Mouse (Mus musculus): ENCODE measurements around the gene Gsc2. TPM values are rescaled to one million over a fixed set of nuclear protein-coding genes. Genes with fewer than 3 reads are reported as not detected.

Gene Gsc2
- polyA plus RNA-seq, 1 experiment from 2014 or later: not detected

DNA sequence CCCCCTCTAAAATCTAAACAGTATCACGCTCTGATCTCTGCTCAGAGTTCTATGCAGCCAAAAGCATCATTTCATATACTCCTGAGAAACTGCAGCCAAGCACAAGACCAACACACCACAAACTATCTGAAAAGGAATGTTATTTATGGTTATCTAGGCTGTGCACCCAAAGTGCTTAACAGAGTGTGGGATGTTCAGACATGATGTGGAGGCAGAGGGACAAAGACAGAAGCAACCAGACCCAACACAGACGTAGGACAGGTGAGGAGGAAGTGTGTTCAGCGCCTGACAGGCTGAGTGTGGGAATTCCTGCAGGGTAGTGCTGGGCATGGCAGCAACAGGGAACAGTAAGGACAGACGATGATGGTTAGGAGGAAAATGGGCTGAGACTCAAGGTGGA is 35.3 kb downstream of the Gsc2 start:
- H3K27ac ChIP-seq (ENCODE audit: low read length): no peak overlapping the region
- H3K4me2 ChIP-seq (ENCODE audit: low read depth, low read length): no peak overlapping the region
- no peak for ATAC-seq (replicated peaks; ENCODE audit: extremely low read depth, insufficient read depth, low FRiP score)
- no peak overlapping the region for H3K4me3 ChIP-seq (ENCODE audit: low read length)
- H3K27me3 ChIP-seq (ENCODE audit: control insufficient read depth, insufficient read depth, low read length): no peaks in the 10 kb centered on the region
- H3K4me1 ChIP-seq (ENCODE audit: control insufficient read depth, insufficient read depth, low read length): peaks cover 10% of the 10 kb centered on the region
- H3K9ac ChIP-seq (ENCODE audit: low read length): no peak overlapping the region
- whole genome bisulfite sequencing: 82% methylated on average over 4 of the region's 4 CpGs
- H3K36me3 ChIP-seq (ENCODE audit: control insufficient read depth, insufficient read depth): no peaks in the 10 kb centered on the region
- H3K9me3 ChIP-seq (replicated peaks; ENCODE audit: control insufficient read depth, low read length): no peaks in the 10 kb centered on the region

DNA sequence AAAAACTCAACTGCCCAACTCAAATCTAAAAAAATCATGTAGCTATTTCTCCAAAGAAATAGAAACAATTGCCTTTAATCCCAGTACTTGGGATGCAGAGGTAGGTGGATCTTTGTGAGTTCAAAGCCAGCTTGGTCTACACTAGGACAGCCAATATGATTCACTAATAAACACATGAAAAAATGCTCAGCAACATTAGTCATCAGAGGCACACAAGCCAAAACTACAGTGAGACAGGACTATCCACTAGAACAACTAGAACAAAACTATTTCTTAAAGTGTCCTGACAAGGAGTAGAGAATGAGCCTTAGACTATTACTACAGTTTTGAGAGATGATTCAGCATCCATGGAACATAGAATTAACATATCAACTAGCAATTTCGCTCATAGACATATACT is 38.8 kb downstream of the Gsc2 start:
- WGBS: 100% methylated on average over 1 of the region's 1 CpGs
- Histone ChIP-seq H3K9me3 (replicated peaks; ENCODE audit: control insufficient read depth, low read length) (no peaks in the 10 kb centered on the region), H3K4me2 (ENCODE audit: low read depth, low read length) (no peak overlapping the region), H3K27me3 (ENCODE audit: control insufficient read depth, insufficient read depth, low read length) (no peaks in the 10 kb centered on the region), H3K36me3 (ENCODE audit: control insufficient read depth, insufficient read depth) (no peaks in the 10 kb centered on the region), H3K9ac (ENCODE audit: low read length) (no peak overlapping the region), H3K4me3 (ENCODE audit: low read length) (no peak overlapping the region), H3K27ac (ENCODE audit: low read length) (no peak overlapping the region), H3K4me1 (ENCODE audit: control insufficient read depth, insufficient read depth, low read length) (peaks cover 18% of the 10 kb centered on the region)
- ATAC-seq (replicated peaks; ENCODE audit: extremely low read depth, insufficient read depth, low FRiP score): no peak

DNA sequence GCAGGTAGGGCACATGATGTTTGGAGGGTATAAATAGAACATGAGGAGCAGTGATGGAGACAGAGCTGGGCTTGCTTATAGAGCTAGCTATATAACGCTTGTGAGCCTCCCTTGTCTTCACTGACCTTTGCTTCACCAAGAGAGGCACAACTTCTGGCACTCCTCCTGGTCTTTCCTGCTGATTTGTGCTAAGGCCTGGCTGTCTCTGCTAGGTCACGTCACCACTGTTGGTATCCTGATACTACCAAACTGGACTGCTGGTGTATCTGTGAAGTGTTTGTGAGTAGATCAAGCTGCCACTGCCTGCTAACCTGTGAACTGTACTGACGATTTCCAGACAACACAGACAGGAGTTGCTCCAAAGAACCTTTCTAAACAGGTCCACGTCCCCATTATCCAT is 39.7 kb downstream of the Gsc2 start:
- no peaks in the 10 kb centered on the region for H3K27me3 ChIP-seq (ENCODE audit: control insufficient read depth, insufficient read depth, low read length)
- ATAC-seq (replicated peaks; ENCODE audit: extremely low read depth, insufficient read depth, low FRiP score): peak; percentile 76

DNA sequence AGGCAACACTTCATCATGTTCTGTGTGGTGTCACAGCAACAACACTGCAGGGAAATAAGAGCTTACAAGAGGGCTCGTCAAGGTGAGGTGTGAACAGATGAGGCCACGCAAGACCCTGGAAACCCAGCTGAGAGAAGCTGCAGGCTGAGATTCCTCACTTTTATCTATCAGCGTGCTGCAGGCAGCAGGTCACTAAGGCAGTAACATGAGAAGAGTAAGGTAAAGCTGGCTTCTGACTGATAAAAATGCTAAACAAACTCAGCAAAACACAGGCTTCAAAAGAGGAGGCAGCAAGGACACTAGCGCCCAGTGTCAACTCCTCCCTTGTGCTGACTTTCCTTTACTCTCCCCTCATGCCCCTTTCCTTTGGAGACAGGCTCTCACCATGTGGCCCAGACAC is 41.9 kb downstream of the Gsc2 start:
- no peak for ATAC-seq (replicated peaks; ENCODE audit: extremely low read depth, insufficient read depth, low FRiP score)
- WGBS: 32% methylated on average over 4 of the region's 4 CpGs
- Histone ChIP-seq H3K27me3 (ENCODE audit: control insufficient read depth, insufficient read depth, low read length) (no peaks in the 10 kb centered on the region), H3K4me3 (ENCODE audit: low read length) (no peak overlapping the region), H3K9me3 (replicated peaks; ENCODE audit: control insufficient read depth, low read length) (no peaks in the 10 kb centered on the region), H3K9ac (ENCODE audit: low read length) (no peak overlapping the region), H3K4me2 (ENCODE audit: low read depth, low read length) (no peak overlapping the region), H3K4me1 (ENCODE audit: control insufficient read depth, insufficient read depth, low read length) (peaks cover 18% of the 10 kb centered on the region), H3K27ac (ENCODE audit: low read length) (no peak overlapping the region; the same call in 1 of the 2 replicates), H3K36me3 (ENCODE audit: control insufficient read depth, insufficient read depth) (0 out of 2 replicates have a peak, but pooled peaks cover 3% of the 10 kb centered on the region)

More for the DNA sequence above, 39.7 kb downstream of the Gsc2 start:
- Histone ChIP-seq H3K4me2 (ENCODE audit: low read depth, low read length) (no peak overlapping the region), H3K4me3 (ENCODE audit: low read length) (no peak overlapping the region), H3K9ac (ENCODE audit: low read length) (no peak overlapping the region), H3K27ac (ENCODE audit: low read length) (peak overlapping the region; percentile 70), H3K4me1 (ENCODE audit: control insufficient read depth, insufficient read depth, low read length) (peaks cover 18% of the 10 kb centered on the region), H3K36me3 (ENCODE audit: control insufficient read depth, insufficient read depth) (0 out of 2 replicates have a peak, but pooled peaks cover 3% of the 10 kb centered on the region), H3K9me3 (replicated peaks; ENCODE audit: control insufficient read depth, low read length) (no peaks in the 10 kb centered on the region)
- WGBS: 32% methylated on average over 4 of the region's 4 CpGs

DNA sequence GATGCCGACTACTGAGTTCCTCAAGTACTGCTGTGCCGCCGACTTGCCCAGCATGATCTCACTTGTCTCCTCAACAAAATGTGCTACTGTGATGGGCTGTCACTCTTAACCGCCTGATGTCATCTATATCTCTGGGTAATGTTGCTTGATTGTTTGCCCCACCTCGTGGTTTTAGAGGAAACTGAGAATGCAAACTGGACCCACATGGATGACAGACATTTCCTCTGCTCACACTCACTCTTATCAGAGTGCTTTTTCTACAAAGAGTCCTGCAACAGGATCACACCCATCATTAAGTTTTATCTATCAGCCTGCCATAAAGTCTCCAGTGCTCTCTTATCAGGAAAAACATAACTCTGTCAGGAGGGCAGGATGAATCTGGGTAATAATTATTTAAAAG is 43.6 kb downstream of the Gsc2 start:
- Histone ChIP-seq H3K27me3 (ENCODE audit: control insufficient read depth, insufficient read depth, low read length) (no peaks in the 10 kb centered on the region), H3K4me3 (ENCODE audit: low read length) (no peak overlapping the region), H3K4me2 (ENCODE audit: low read depth, low read length) (no peak overlapping the region), H3K36me3 (ENCODE audit: control insufficient read depth, insufficient read depth) (0 out of 2 replicates have a peak, but pooled peaks cover 3% of the 10 kb centered on the region), H3K9ac (ENCODE audit: low read length) (no peak overlapping the region), H3K9me3 (replicated peaks; ENCODE audit: control insufficient read depth, low read length) (no peaks in the 10 kb centered on the region), H3K27ac (ENCODE audit: low read length) (no peak overlapping the region), H3K4me1 (ENCODE audit: control insufficient read depth, insufficient read depth, low read length) (peaks cover 18% of the 10 kb centered on the region)
- 44% methylated on average over 5 of the region's 5 CpGs for WGBS
- ATAC-seq (replicated peaks; ENCODE audit: extremely low read depth, insufficient read depth, low FRiP score): no peak

DNA sequence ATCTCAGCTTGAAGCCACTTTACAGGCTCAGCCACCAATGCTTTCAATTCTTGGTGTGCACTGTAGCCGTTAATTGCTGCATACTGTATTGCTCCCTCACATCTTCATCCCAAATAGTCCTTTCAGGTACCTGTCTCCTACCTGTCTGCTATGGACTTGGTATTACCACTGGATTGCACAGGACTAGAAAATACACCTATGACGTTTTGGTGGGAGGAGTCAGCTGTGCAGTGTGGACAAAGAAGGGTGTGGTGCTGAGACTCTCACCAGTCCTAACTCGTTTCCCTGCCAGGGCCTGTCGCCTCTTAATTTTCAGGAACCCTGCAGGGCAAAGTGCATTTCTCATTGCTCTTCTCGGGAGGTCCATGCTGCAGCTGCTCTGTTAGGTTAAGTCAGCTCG is 49.1 kb downstream of the Gsc2 start:
- no peak overlapping the region for H3K4me3 ChIP-seq (ENCODE audit: low read length)
- no peaks in the 10 kb centered on the region; the same call in 1 of the 2 replicates for H3K4me1 ChIP-seq (ENCODE audit: control insufficient read depth, insufficient read depth, low read length)
- H3K9ac ChIP-seq (ENCODE audit: low read length): no peak overlapping the region
- H3K4me2 ChIP-seq (ENCODE audit: low read depth, low read length): no peak overlapping the region
- H3K27ac ChIP-seq (ENCODE audit: low read length): no peak overlapping the region
- ATAC-seq (replicated peaks; ENCODE audit: extremely low read depth, insufficient read depth, low FRiP score): no peak
- 0 out of 2 replicates have a peak, but pooled peaks cover 5% of the 10 kb centered on the region for H3K36me3 ChIP-seq (ENCODE audit: control insufficient read depth, insufficient read depth)
- WGBS: 72% methylated on average over 6 of the region's 6 CpGs
- no peaks in the 10 kb centered on the region for H3K9me3 ChIP-seq (replicated peaks; ENCODE audit: control insufficient read depth, low read length)
- H3K27me3 ChIP-seq (ENCODE audit: control insufficient read depth, insufficient read depth, low read length): no peaks in the 10 kb centered on the region

DNA sequence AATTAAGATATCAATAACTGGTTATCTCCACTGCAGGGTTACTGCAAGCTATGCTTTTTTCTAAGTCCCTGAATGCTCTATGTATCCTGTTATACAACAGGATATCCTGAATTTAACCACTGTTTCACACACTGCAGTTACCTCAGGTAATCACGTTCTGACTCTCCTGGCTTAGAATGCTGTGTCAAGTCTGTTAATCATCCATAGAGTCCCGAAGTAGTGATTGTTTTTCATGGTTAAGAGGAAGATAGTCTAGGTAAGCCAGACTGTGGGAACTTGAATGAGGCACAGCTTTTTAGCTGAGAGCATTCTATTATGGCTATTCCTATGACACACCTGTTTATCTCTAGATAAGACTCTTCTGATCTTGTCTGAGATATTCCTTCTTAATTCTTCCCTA is 49.6 kb downstream of the Gsc2 start:
- Histone ChIP-seq H3K36me3 (ENCODE audit: control insufficient read depth, insufficient read depth) (0 out of 2 replicates have a peak, but pooled peaks cover 3% of the 10 kb centered on the region), H3K4me2 (ENCODE audit: low read depth, low read length) (no peak overlapping the region), H3K27me3 (ENCODE audit: control insufficient read depth, insufficient read depth, low read length) (no peaks in the 10 kb centered on the region), H3K27ac (ENCODE audit: low read length) (no peak overlapping the region), H3K9ac (ENCODE audit: low read length) (no peak overlapping the region), H3K9me3 (replicated peaks; ENCODE audit: control insufficient read depth, low read length) (no peaks in the 10 kb centered on the region), H3K4me3 (ENCODE audit: low read length) (no peak overlapping the region), H3K4me1 (ENCODE audit: control insufficient read depth, insufficient read depth, low read length) (no peaks in the 10 kb centered on the region)
- 78% methylated on average over 2 of the region's 2 CpGs for WGBS
- no peak for ATAC-seq (replicated peaks; ENCODE audit: extremely low read depth, insufficient read depth, low FRiP score)

Other genes with a start within 250 kb of the Gsc2 start
- gene Med15, start 182.2 kb downstream of the Gsc2 start, polyA plus RNA-seq (2015; fragmentation: Nextera tagmentation; extraction: Ambion mirVana): 32.3 and 35.9 TPM in 2 replicates
- 36.4 and 39.6 TPM in 2 replicates for gene Klhl22, start 155.4 kb downstream of the Gsc2 start, polyA plus RNA-seq (2015; fragmentation: Nextera tagmentation; extraction: Ambion mirVana)
- 4.3 and 5.5 TPM in 2 replicates for gene Scarf2, start 117.8 kb downstream of the Gsc2 start, polyA plus RNA-seq (2015; fragmentation: Nextera tagmentation; extraction: Ambion mirVana)
- gene B830017H08Rik, start 81.9 kb downstream of the Gsc2 start, polyA plus RNA-seq (2015; fragmentation: Nextera tagmentation; extraction: Ambion mirVana): not detected in 2 replicates
- gene Car15, start 76.7 kb downstream of the Gsc2 start, polyA plus RNA-seq (2015; fragmentation: Nextera tagmentation; extraction: Ambion mirVana): 2.0 and 2.6 TPM in 2 replicates
- gene Gm20518, start 23.4 kb downstream of the Gsc2 start, polyA plus RNA-seq (2015; fragmentation: Nextera tagmentation; extraction: Ambion mirVana): 0.14 and 0.32 TPM in 2 replicates
- 0.04 and 0.05 TPM in 2 replicates for gene Tssk1, start 20.8 kb downstream of the Gsc2 start, polyA plus RNA-seq (2015; fragmentation: Nextera tagmentation; extraction: Ambion mirVana)
- 46.9 and 55.2 TPM in 2 replicates for gene Dgcr2, start 16.5 kb downstream of the Gsc2 start, polyA plus RNA-seq (2015; fragmentation: Nextera tagmentation; extraction: Ambion mirVana)
- not detected in 2 replicates for gene Tssk2, start 16.4 kb downstream of the Gsc2 start, polyA plus RNA-seq (2015; fragmentation: Nextera tagmentation; extraction: Ambion mirVana)
- gene Ess2, start 3.7 kb downstream of the Gsc2 start, polyA plus RNA-seq (2015; fragmentation: Nextera tagmentation; extraction: Ambion mirVana): 31.6 and 32.7 TPM in 2 replicates
- 27.2 and 27.9 TPM in 2 replicates for gene Slc25a1, start 13.2 kb upstream of the Gsc2 start, polyA plus RNA-seq (2015; fragmentation: Nextera tagmentation; extraction: Ambion mirVana)
- gene Vpreb2, start 65.4 kb upstream of the Gsc2 start, polyA plus RNA-seq (2015; fragmentation: Nextera tagmentation; extraction: Ambion mirVana): not detected in 2 replicates
- gene Dgcr6, start 137.8 kb upstream of the Gsc2 start, polyA plus RNA-seq (2015; fragmentation: Nextera tagmentation; extraction: Ambion mirVana): 67.4 and 67.8 TPM in 2 replicates
- 7.2 and 7.3 TPM in 2 replicates for gene Prodh, start 175.1 kb upstream of the Gsc2 start, polyA plus RNA-seq (2015; fragmentation: Nextera tagmentation; extraction: Ambion mirVana)
- gene Rtn4r, start 212.6 kb upstream of the Gsc2 start, polyA plus RNA-seq (2015; fragmentation: Nextera tagmentation; extraction: Ambion mirVana): 0.16 and 0.85 TPM in 2 replicates